Mouse (Mus musculus) urinary bladder, adult 18-20 months (tissue): Measurements from ENCODE around the gene Olfr718-ps1.

Experiments
- DNase-seq, 2 experiments: peaks; one replicate each; pipeline ENCODE4 v3.0.0; 2022; ENCODE audit warnings: low spot score in 2 of 2, mixed read lengths in 2 of 2

Olfr718-ps1 gene

GRCm38 (mm10) chr5:143129101-143129500 lies 18.3 kb downstream of the Olfr718-ps1 start:
- no peak for DNase-seq

- DNase-seq = no peak
These were observed 19.5 kb downstream of the Olfr718-ps1 start for GRCm38 (mm10) chr5:143127837-143128236.

- DNase-seq = no peak
These were observed 20.5 kb downstream of the Olfr718-ps1 start for GRCm38 (mm10) chr5:143126908-143127307.

- no peak for DNase-seq
These were observed 21.3 kb downstream of the Olfr718-ps1 start for GRCm38 (mm10) chr5:143126089-143126488.

- DNase-seq = no peak
These were observed 21.8 kb downstream of the Olfr718-ps1 start for GRCm38 (mm10) chr5:143125601-143126000.

GRCm38 (mm10) chr5:143124805-143125378 lies 22.5 kb downstream of the Olfr718-ps1 start:
- no peak for DNase-seq

GRCm38 (mm10) chr5:143122673-143123072 lies 24.7 kb downstream of the Olfr718-ps1 start:
- DNase-seq = no peak

- no peak for DNase-seq
These were observed 25.3 kb downstream of the Olfr718-ps1 start for GRCm38 (mm10) chr5:143122125-143122524.

GRCm38 (mm10) chr5:143112281-143113246 lies 34.8 kb downstream of the Olfr718-ps1 start, which contains the start of gene Rnf216:
Gene Rnf216 (minus strand): TSS chr5:143112994.
- DNase-seq = peak; percentile 88 to 90

- DNase-seq = no peak
These were observed 40.5 kb downstream of the Olfr718-ps1 start for GRCm38 (mm10) chr5:143106842-143107241.

GRCm38 (mm10) chr5:143103231-143103630 lies 44.1 kb downstream of the Olfr718-ps1 start:
- DNase-seq = no peak

GRCm38 (mm10) chr5:143101626-143102025 lies 45.8 kb downstream of the Olfr718-ps1 start:
- no peak for DNase-seq

- DNase-seq = no peak
These were observed 52.1 kb downstream of the Olfr718-ps1 start for GRCm38 (mm10) chr5:143095256-143095655.

- DNase-seq = no peak
These were observed 54.5 kb downstream of the Olfr718-ps1 start for GRCm38 (mm10) chr5:143092891-143093290.

GRCm38 (mm10) chr5:143084898-143085297 lies 62.5 kb downstream of the Olfr718-ps1 start:
- no peak for DNase-seq
